Mouse (Mus musculus) testis, adult 2 months (tissue): ENCODE measurements at regions not wholly inside any gene's neighbourhood (a gene's known extent, or its start where the extent isn't known, plus 50 kb on each side); places are given as distances from the start of the nearest gene placed in this dataset.

ENCODE experiments used
- H3K27ac ChIP-seq: fragments of 200-500 bp; 2 replicates; pipeline ENCODE4 v1.5.1; 2012; ENCODE audit warnings: low read depth, low read length; ENCODE audit not compliant: control insufficient read depth, insufficient read depth
- H3K27me3 ChIP-seq: fragments of 200-500 bp; 2 replicates; pipeline ENCODE4 v1.6.1; 2012; ENCODE audit warnings: mild to moderate bottlenecking, low read length, moderate library complexity; ENCODE audit not compliant: control insufficient read depth, insufficient read depth
- H3K36me3 ChIP-seq: fragments of 200-500 bp; 2 replicates; pipeline ENCODE4 v1.6.1; 2012; ENCODE audit warnings: mild to moderate bottlenecking, low read length; ENCODE audit not compliant: control insufficient read depth, insufficient read depth
- H3K4me1 ChIP-seq: fragments of 200-500 bp; 2 replicates; pipeline ENCODE4 v1.6.1; 2012; ENCODE audit warnings: low read length; ENCODE audit not compliant: control insufficient read depth, insufficient read depth
- H3K4me3 ChIP-seq: fragments of 200-500 bp; 2 replicates; pipeline ENCODE4 v1.5.1; 2012; ENCODE audit warnings: low read depth, mild to moderate bottlenecking, low read length, moderate library complexity, mixed read lengths; ENCODE audit not compliant: control insufficient read depth
- CTCF ChIP-seq: fragments of 200-500 bp; IDR thresholded peaks from 2 replicates; pipeline ENCODE4 v1.5.1; 2012; ENCODE audit warnings: low read depth, mild to moderate bottlenecking, inconsistent platforms, low read length, moderate library complexity; ENCODE audit not compliant: control insufficient read depth, insufficient read depth, insufficient replicate concordance
- POLR2A ChIP-seq: fragments of 200-500 bp; IDR thresholded peaks from 2 replicates; pipeline ENCODE4 v1.6.1; 2012; ENCODE audit warnings: low read depth, mild to moderate bottlenecking, inconsistent platforms, low read length, moderate library complexity; ENCODE audit not compliant: control insufficient read depth

DNA sequence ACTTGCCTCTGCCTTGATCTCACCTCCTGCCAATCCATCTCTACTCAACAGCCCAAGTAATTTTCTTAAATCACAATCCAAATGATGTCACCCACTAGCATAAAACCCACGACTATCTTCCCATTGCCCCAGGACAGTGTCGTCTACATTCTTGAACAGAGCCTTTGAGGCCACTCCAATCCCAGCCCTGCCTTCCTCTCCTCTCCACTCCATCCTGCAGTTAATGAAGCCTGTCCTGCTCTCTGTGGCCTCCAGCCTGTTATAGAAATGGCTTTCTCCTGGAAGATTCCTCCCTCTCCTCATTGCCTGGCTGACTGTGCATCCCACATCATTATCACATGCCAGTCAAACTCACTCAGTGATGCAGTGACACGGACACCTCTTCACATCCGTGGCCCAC lies 121.6 kb downstream of the 3110018I06Rik start:
- H3K27ac ChIP-seq: no peak overlapping the region
- H3K4me1 ChIP-seq: no peaks in the 10 kb centered on the region
- TF ChIP-seq POLR2A: no peak
- no peak for TF ChIP-seq CTCF
- H3K27me3 ChIP-seq: no peaks in the 10 kb centered on the region
- H3K4me3 ChIP-seq: no peak overlapping the region
- no peaks in the 10 kb centered on the region for H3K36me3 ChIP-seq

GRCm38 (mm10) chr12:107617212-107617994 lies 129.0 kb downstream of the 3110018I06Rik start:
- Histone ChIP-seq H3K27ac (no peak overlapping the region), H3K4me3 (no peak overlapping the region), H3K27me3 (no peaks in the 10 kb centered on the region), H3K36me3 (no peaks in the 10 kb centered on the region), H3K4me1 (no peaks in the 10 kb centered on the region)
- TF ChIP-seq POLR2A (no peak), CTCF (no peak)

DNA sequence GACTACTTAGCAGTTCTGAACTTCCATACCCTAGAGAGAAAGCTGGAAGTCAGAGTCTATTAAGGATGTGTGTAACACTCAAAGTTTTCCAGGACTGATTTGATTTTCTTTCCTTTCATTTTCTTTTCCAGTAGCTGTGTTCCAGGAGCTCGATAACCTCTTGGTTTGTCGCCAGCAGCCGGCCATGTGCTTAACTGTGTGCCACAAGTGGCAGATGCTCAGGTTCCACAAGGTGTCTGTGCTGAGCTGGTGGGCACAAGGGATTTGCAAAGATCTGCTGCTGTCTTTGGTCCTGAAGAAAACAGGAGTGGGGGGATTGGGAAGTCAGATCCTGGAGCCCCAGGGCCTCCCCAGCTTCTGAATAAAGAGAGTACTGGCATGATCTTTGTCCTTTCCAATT lies 136.0 kb downstream of the 3110018I06Rik start:
- no peaks in the 10 kb centered on the region for H3K27me3 ChIP-seq
- TF ChIP-seq POLR2A: no peak
- TF ChIP-seq CTCF: no peak

GRCm38 (mm10) chr12:107648008-107648407 lies 159.6 kb downstream of the 3110018I06Rik start:
- TF ChIP-seq CTCF (no peak), POLR2A (no peak)
- Histone ChIP-seq H3K27ac (no peak overlapping the region), H3K4me3 (no peak overlapping the region), H3K36me3 (no peaks in the 10 kb centered on the region), H3K4me1 (no peaks in the 10 kb centered on the region), H3K27me3 (no peaks in the 10 kb centered on the region)

More for the DNA sequence above, 136.0 kb downstream of the 3110018I06Rik start:
- Histone ChIP-seq H3K27ac (no peak overlapping the region), H3K4me3 (no peak overlapping the region), H3K4me1 (no peaks in the 10 kb centered on the region), H3K36me3 (no peaks in the 10 kb centered on the region)

DNA sequence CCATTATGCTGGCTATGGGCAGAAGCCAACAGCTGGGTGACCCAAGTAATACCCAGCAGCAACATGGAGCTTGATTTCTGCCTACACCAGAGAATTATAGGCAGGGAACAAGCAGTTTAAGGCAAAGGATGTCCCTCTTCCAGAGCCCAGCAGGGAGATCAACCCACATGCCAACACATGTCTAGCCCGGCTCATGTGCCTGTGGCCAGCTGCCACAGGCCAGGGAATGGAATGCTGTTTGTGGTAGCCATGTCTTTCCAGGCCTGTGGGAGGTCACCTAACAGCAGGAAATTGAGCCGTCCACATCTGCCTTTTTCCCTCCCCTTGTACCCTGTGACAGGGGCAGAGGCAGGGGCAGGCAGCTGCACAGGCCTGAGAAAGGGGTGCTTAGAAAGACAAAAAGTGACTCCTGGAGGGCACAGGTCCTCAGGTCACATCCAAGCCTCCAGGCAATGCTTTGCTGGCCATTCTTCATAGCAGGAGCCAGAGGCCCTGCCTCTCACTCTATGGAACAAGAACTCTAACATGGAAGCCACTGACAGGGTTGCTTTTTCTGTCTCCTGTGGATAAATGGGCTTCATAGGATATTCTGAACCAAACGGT lies 163.8 kb downstream of the 3110018I06Rik start:
- Histone ChIP-seq H3K36me3 (no peaks in the 10 kb centered on the region), H3K27me3 (no peaks in the 10 kb centered on the region), H3K27ac (no peak overlapping the region), H3K4me3 (no peak overlapping the region), H3K4me1 (no peaks in the 10 kb centered on the region)
- no peak for TF ChIP-seq CTCF
- TF ChIP-seq POLR2A: no peak

DNA sequence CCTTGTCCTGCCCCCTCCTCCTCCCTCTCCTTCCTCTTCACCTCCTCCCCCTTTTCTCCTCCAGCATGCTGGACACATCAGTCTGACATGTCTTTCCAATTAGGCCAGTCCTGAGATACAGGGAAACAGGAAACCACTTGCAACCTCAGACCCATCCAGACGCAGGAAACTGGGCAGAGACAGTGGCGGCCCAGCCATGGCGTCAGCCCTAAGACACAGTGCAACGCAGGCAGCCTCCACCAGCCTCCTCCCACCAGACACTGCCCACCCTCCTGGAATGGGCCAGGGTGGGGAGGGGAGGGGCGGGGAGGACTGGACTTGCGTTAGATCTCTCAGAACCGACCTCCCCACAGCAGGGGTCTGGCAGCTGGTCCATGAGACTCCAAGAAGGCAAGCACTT lies 164.7 kb downstream of the 3110018I06Rik start:
- no peak overlapping the region for H3K4me3 ChIP-seq
- no peaks in the 10 kb centered on the region for H3K4me1 ChIP-seq
- no peak overlapping the region for H3K27ac ChIP-seq
- no peak for TF ChIP-seq CTCF
- no peak for TF ChIP-seq POLR2A
- H3K36me3 ChIP-seq: no peaks in the 10 kb centered on the region
- no peaks in the 10 kb centered on the region for H3K27me3 ChIP-seq

- Histone ChIP-seq H3K27me3 (no peaks in the 10 kb centered on the region), H3K27ac (no peak overlapping the region), H3K4me3 (no peak overlapping the region), H3K4me1 (no peaks in the 10 kb centered on the region), H3K36me3 (no peaks in the 10 kb centered on the region)
- TF ChIP-seq POLR2A: no peak
- TF ChIP-seq CTCF: no peak
These were observed 168.4 kb downstream of the 3110018I06Rik start for GRCm38 (mm10) chr12:107656846-107657245.

DNA sequence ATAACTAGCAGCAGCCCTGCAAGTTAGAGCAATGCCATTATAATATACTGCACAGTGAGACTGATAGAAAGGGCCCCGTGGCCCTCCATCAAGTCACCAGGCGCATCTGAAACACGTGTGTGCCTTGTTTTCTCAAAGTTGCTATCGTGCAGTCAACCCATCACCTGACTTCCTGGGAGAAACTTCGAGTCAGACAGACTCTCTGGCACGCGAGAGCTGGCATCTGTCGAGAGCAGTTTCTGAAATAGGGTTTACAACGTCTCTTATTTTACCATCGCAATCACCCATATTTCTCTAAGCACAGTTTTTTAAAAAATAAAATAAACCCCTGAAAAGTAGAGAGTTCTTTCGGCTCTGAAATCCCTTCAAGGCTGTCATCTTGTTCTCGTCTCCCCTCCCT lies 169.8 kb downstream of the 3110018I06Rik start:
- TF ChIP-seq POLR2A (no peak), CTCF (no peak)
- Histone ChIP-seq H3K27ac (no peak overlapping the region), H3K27me3 (no peaks in the 10 kb centered on the region), H3K4me1 (no peaks in the 10 kb centered on the region), H3K36me3 (no peaks in the 10 kb centered on the region), H3K4me3 (no peak overlapping the region)
